Mouse (Mus musculus) testis, adult 2 months (tissue): Measurements from ENCODE around the gene Scaf8.

Source experiments
- CTCF ChIP-seq: fragments of 200-500 bp; IDR thresholded peaks from 2 replicates; pipeline ENCODE4 v1.5.1; 2012; ENCODE audit warnings: low read depth, mild to moderate bottlenecking, inconsistent platforms, low read length, moderate library complexity; ENCODE audit not compliant: control insufficient read depth, insufficient read depth, insufficient replicate concordance
- POLR2A ChIP-seq: fragments of 200-500 bp; IDR thresholded peaks from 2 replicates; pipeline ENCODE4 v1.6.1; 2012; ENCODE audit warnings: low read depth, mild to moderate bottlenecking, inconsistent platforms, low read length, moderate library complexity; ENCODE audit not compliant: control insufficient read depth

DNA sequence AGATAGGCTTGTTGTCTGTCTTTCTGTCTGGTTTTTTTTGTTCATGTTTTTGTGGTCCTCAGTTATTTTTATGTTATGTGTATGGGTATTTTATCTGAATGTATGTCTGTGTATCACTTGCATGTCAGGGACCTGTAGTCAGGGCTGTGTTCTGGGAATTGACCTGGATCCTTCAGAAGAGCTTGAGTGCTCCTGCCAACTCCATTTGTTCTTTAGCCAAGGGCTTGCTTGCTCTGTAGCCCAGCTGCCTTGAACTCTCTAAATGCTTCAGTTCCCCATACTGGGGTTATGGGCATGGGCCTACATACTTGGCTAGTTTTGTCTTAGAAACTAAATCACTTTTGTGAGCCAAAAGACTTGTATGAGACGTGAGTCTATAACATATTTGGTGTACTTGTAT, 13.9 kb downstream of the Scaf8 start:
- TF ChIP-seq POLR2A (no peak), CTCF (no peak)
